Mouse (Mus musculus) olfactory bulb, adult 2 months (tissue): ENCODE measurements around the gene Sidt2.

Experiments
- CTCF ChIP-seq: fragments of 200-500 bp; IDR thresholded peaks from 2 replicates; pipeline ENCODE4 v1.5.1; 2012; ENCODE audit warnings: low read depth, mild to moderate bottlenecking, low read length, moderate library complexity; ENCODE audit not compliant: insufficient read depth
- POLR2A ChIP-seq: fragments of 200-500 bp; IDR thresholded peaks from 2 replicates; pipeline ENCODE4 v1.6.1; 2012; ENCODE audit warnings: mild to moderate bottlenecking, low read depth, low read length, moderate library complexity; ENCODE audit not compliant: insufficient read depth

- TF ChIP-seq CTCF (no peak), POLR2A (no peak)
Observed at GRCm38 (mm10) chr9:45942464-45942863, 12.6 kb downstream of the Sidt2 start.
